Mouse (Mus musculus) liver, adult 2 months (tissue): Measurements from ENCODE around the gene Gadd45g. TPM values are rescaled to one million over a fixed set of nuclear protein-coding genes. Genes with fewer than 3 reads are reported as not detected.

Source experiments
- DNase-seq: peaks from one replicate; pipeline ENCODE4 v3.0.0-alpha.2; 2011; ENCODE audit warnings: low read depth, low spot score; ENCODE audit errors: extremely low read depth
- H3K27ac ChIP-seq: fragments of 200-500 bp; replicated peaks from 2 replicates; pipeline ENCODE4 v1.5.1; 2012; ENCODE audit warnings: low read depth, mild to moderate bottlenecking, control low read depth, inconsistent platforms, low read length; ENCODE audit not compliant: insufficient read depth
- H3K27me3 ChIP-seq: fragments of 200-500 bp; 2 replicates; pipeline ENCODE4 v1.6.1; 2012; ENCODE audit warnings: mild to moderate bottlenecking, moderate library complexity, low read length, inconsistent platforms; ENCODE audit not compliant: control insufficient read depth, insufficient read depth
- H3K36me3 ChIP-seq: fragments of 200-500 bp; 2 replicates; pipeline ENCODE4 v1.6.1; 2012; ENCODE audit warnings: low read length, inconsistent platforms; ENCODE audit not compliant: control insufficient read depth, insufficient read depth
- H3K4me1 ChIP-seq: fragments of 200-500 bp; 2 replicates; pipeline ENCODE4 v1.6.1; 2011; ENCODE audit warnings: low read length; ENCODE audit not compliant: control insufficient read depth, insufficient read depth
- H3K4me3 ChIP-seq: fragments of 200-500 bp; 2 replicates; pipeline ENCODE4 v1.5.1; 2011; ENCODE audit warnings: low read depth, mild to moderate bottlenecking, control low read depth, low read length, moderate library complexity; ENCODE audit not compliant: insufficient read depth
- H3K79me2 ChIP-seq: fragments of 200-500 bp; 2 replicates; pipeline ENCODE4 v1.6.1; 2012; ENCODE audit warnings: inconsistent platforms, mild to moderate bottlenecking, low read length, moderate library complexity; ENCODE audit not compliant: control insufficient read depth, insufficient read depth
- H3K9ac ChIP-seq: fragments of 200-500 bp; 2 replicates; pipeline ENCODE4 v1.6.1; 2012; ENCODE audit warnings: low read depth, mild to moderate bottlenecking, control low read depth, inconsistent platforms, low read length
- CTCF ChIP-seq: fragments of 200-500 bp; IDR thresholded peaks from 2 replicates; pipeline ENCODE4 v1.5.1; 2011; ENCODE audit warnings: low read depth, low read length, control low read depth
- POLR2A ChIP-seq: fragments of 200-500 bp; IDR thresholded peaks from 2 replicates; pipeline ENCODE4 v1.6.1; 2011; ENCODE audit warnings: low read length, control low read depth; ENCODE audit not compliant: insufficient read depth; ENCODE audit errors: extremely low read depth
- WGBS: fragments of 180-500 bp; shearing (Covaris S2); methylation state at CpG from one replicate; pipeline ENCODE4 v1.1.7; 2018; 5-methylcytosine and 5-hydroxymethylcytosine counted together
- polyA plus RNA-seq: library from polyadenylated mRNA; depleted of rRNA; stranded (reverse); fragments of >200 nt; gene quantifications from 2 replicates; pipeline ENCODE4 v1.2.3, GENCODE M21; 2012
- total RNA-seq: library from RNA; depleted of rRNA; stranded (reverse); fragments of >200 nt; gene quantifications from 2 replicates; pipeline ENCODE4 v1.2.3, GENCODE M21; 2014

Gadd45g gene
- total and polyA plus RNA-seq, 2 experiments, result 5.9 to 7.0 TPM

GRCm38 (mm10) chr13:51852560-51853190, 6.2 kb downstream of the Gadd45g start:
- Histone ChIP-seq H3K36me3 (peaks cover 2% of the 10 kb centered on the region; the same call in 1 of the 2 replicates), H3K27me3 (no peaks in the 10 kb centered on the region), H3K9ac (no peak overlapping the region), H3K27ac (no peak overlapping the region), H3K4me3 (no peak overlapping the region), H3K4me1 (peaks cover 10% of the 10 kb centered on the region), H3K79me2 (no peaks in the 10 kb centered on the region)
- DNase-seq, result no peak
- TF ChIP-seq CTCF (no peak), POLR2A (no peak)
- WGBS, result 61% methylated on average over 7 of the region's 7 CpGs

DNA sequence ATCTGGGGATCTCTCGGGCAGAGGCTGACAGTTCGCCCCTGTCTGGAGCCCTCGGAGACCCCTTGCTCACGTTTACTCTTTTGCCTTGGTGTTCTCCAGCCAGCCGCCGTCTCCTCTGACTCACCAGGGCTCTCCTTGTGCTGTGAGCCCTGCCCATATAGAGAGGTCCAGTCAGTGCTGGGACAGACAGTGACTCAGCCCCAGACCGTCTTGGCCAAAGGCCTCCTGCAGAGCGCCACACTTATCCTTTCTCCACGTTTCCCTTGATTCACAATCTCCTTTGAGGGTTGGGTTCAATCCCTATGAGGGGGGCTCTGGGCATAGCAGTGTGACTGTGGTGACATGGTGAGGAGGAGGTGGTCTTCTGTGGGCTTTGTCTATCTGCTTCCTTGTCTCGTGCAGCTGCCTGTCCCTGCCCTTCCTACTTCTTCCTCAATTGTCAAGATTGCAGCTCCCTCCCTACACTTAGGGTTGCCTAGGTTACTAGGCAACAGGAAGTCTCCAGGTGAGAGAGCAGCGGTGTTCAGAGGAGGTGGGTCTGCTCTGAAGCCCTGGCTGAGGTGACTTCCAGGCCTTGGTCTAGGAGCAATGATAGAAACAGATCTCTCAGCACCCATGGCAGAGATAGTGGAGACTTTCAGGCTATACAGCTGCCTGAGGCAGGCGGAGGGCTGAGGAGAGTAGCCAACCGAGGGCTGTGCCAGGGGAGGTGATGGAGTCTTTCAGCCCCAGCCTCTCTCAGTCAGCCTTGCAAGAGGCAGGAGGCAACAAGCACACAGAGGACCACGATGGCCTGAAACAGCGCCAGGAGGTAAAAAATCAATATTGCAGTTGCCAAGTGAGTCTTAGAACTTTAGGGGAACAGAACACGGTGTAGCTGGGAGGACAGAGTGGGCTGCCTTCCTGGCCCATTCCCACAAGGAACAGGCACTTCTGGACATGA, 7.1 kb downstream of the Gadd45g start:
- Histone ChIP-seq H3K4me1 (peaks cover 10% of the 10 kb centered on the region), H3K9ac (no peak overlapping the region), H3K27ac (no peak overlapping the region), H3K27me3 (no peaks in the 10 kb centered on the region), H3K79me2 (no peaks in the 10 kb centered on the region), H3K4me3 (no peak overlapping the region), H3K36me3 (no peaks in the 10 kb centered on the region)
- TF ChIP-seq POLR2A (no peak), CTCF (no peak)
- no peak for DNase-seq
- WGBS, result 71% methylated on average over 16 of the region's 16 CpGs

- Histone ChIP-seq H3K36me3 (no peaks in the 10 kb centered on the region), H3K79me2 (no peaks in the 10 kb centered on the region), H3K27ac (no peak overlapping the region), H3K9ac (no peak overlapping the region), H3K4me3 (no peak overlapping the region), H3K4me1 (peaks cover 8% of the 10 kb centered on the region), H3K27me3 (no peaks in the 10 kb centered on the region)
- DNase-seq, result no peak
- 73% methylated on average over 5 of the region's 5 CpGs for WGBS
- TF ChIP-seq POLR2A, result no peak
- no peak for TF ChIP-seq CTCF
Observed at GRCm38 (mm10) chr13:51855584-51855983, 9.1 kb downstream of the Gadd45g start.

- H3K4me1 ChIP-seq, result peaks cover 8% of the 10 kb centered on the region
- H3K27ac ChIP-seq, result no peak overlapping the region; the same call in 1 of the 2 replicates
- no peak overlapping the region; the same call in 1 of the 2 replicates for H3K9ac ChIP-seq
- WGBS, result 19% methylated on average over 5 of the region's 5 CpGs
- TF ChIP-seq CTCF, result no peak
- no peak for TF ChIP-seq POLR2A
- no peaks in the 10 kb centered on the region for H3K36me3 ChIP-seq
- no peaks in the 10 kb centered on the region for H3K79me2 ChIP-seq
- no peaks in the 10 kb centered on the region for H3K27me3 ChIP-seq
- no peak for DNase-seq
- no peak overlapping the region for H3K4me3 ChIP-seq
Observed at GRCm38 (mm10) chr13:51857156-51857555, 10.7 kb downstream of the Gadd45g start.

GRCm38 (mm10) chr13:51858475-51858874, 12.0 kb downstream of the Gadd45g start:
- H3K27me3 ChIP-seq, result no peaks in the 10 kb centered on the region
- no peaks in the 10 kb centered on the region for H3K79me2 ChIP-seq
- H3K9ac ChIP-seq, result no peak overlapping the region
- no peak for TF ChIP-seq POLR2A
- TF ChIP-seq CTCF, result no peak
- peaks cover 8% of the 10 kb centered on the region for H3K4me1 ChIP-seq
- no peak for DNase-seq
- no peaks in the 10 kb centered on the region for H3K36me3 ChIP-seq
- H3K27ac ChIP-seq, result no peak overlapping the region
- no peak overlapping the region for H3K4me3 ChIP-seq
- 91% methylated on average over 4 of the region's 4 CpGs for WGBS
